ENCODE assay signal across 30 mouse cellular contexts in genomic region chr2:119190969-119191368, GRCm38 (mm10). TPM values are rescaled to one million over a fixed set of nuclear protein-coding genes. Genes with fewer than 3 reads are reported as not detected.
"Had no signal": no experiment of that assay in that cellular context is flagged by ENCODE, and none has a peak within 500 bp of the region (broad histone marks: within the 10 kb centered on the region; RNA-seq: fewer than 3 reads in every experiment).

No protein-coding gene starts in this region.

- H3K4me3 ChIP-seq: left cerebral cortex, adult 2 months; limb, embryonic 10.5 days; limb, embryonic 12.5 days; limb, embryonic 13.5 days; limb, embryonic 15.5 days; liver, embryonic 12.5 days; liver, embryonic 15.5 days; lung, embryonic 15.5 days; megakaryocyte, embryonic 14.5 days; midbrain, embryonic 10.5 days; midbrain, embryonic 12.5 days; midbrain, embryonic 13.5 days; midbrain, embryonic 15.5 days; myocyte; neural tube, embryonic 12.5 days; neural tube, embryonic 13.5 days had no signal

- H3K27ac ChIP-seq: left cerebral cortex, adult 2 months; limb, embryonic 10.5 days; limb, embryonic 12.5 days; limb, embryonic 13.5 days; limb, embryonic 15.5 days; liver, embryonic 12.5 days; liver, embryonic 14.5 days; liver, embryonic 15.5 days; lung, embryonic 15.5 days; macrophage; midbrain, embryonic 10.5 days; midbrain, embryonic 12.5 days; midbrain, embryonic 13.5 days; midbrain, embryonic 15.5 days; neural tube, embryonic 12.5 days; neural tube, embryonic 13.5 days had no signal

- H3K9ac ChIP-seq: limb, embryonic 12.5 days; limb, embryonic 13.5 days; limb, embryonic 15.5 days; liver, embryonic 12.5 days; liver, embryonic 14.5 days; liver, embryonic 15.5 days; liver, postnatal 0 days; lung, embryonic 14.5 days; lung, embryonic 15.5 days; midbrain, embryonic 12.5 days; midbrain, embryonic 13.5 days; midbrain, embryonic 15.5 days; neural tube, embryonic 12.5 days; neural tube, embryonic 13.5 days had no signal

- H3K9me3 ChIP-seq: limb, embryonic 10.5 days; limb, embryonic 12.5 days; limb, embryonic 13.5 days; limb, embryonic 15.5 days; liver, embryonic 12.5 days; liver, embryonic 15.5 days; lung, embryonic 15.5 days; megakaryocyte, embryonic 14.5 days; midbrain, embryonic 10.5 days; midbrain, embryonic 12.5 days; midbrain, embryonic 13.5 days; midbrain, embryonic 15.5 days; neural tube, embryonic 12.5 days; neural tube, embryonic 13.5 days had no signal

- ATAC-seq: liver, embryonic 12.5 days; liver, postnatal 0 days; midbrain, embryonic 13.5 days; midbrain, embryonic 15.5 days had no signal

- H3K27me3 ChIP-seq: limb, embryonic 12.5 days; limb, embryonic 13.5 days; limb, embryonic 15.5 days; liver, embryonic 12.5 days; liver, embryonic 15.5 days; lung, embryonic 15.5 days; megakaryocyte, embryonic 14.5 days; midbrain, embryonic 12.5 days; midbrain, embryonic 13.5 days; midbrain, embryonic 15.5 days; neural tube, embryonic 12.5 days; neural tube, embryonic 13.5 days had no signal

- H3K36me3 ChIP-seq: liver, embryonic 12.5 days; liver, embryonic 15.5 days; lung, embryonic 15.5 days; midbrain, embryonic 12.5 days; midbrain, embryonic 15.5 days; neural tube, embryonic 12.5 days had no signal

- H3K4me2 ChIP-seq: limb, embryonic 12.5 days; limb, embryonic 13.5 days; limb, embryonic 15.5 days; liver, embryonic 11.5 days; liver, embryonic 12.5 days; liver, embryonic 15.5 days; lung, embryonic 14.5 days; lung, embryonic 15.5 days; midbrain, embryonic 12.5 days; midbrain, embryonic 13.5 days; midbrain, embryonic 15.5 days; neural tube, embryonic 12.5 days; neural tube, embryonic 13.5 days had no signal

- DNase-seq: layer of hippocampus, postnatal 36 days; left cerebral cortex, postnatal 4 days; liver, postnatal 0 days; lung, adult 18-20 months; lung, adult 2 months; lung, embryonic 14.5 days; lung, postnatal 10 days; lung, postnatal 14 days; lung, postnatal 36 days; midbrain, embryonic 14.5 days had no signal

RNA-seq across cellular contexts. Expression of gene Gm14137, which starts 16.7 kb away (rescaled TPM):
- polyA plus RNA-seq: liver, adult 2 months; macrophage had no signal

RNA-seq across cellular contexts. Expression of gene Gchfr, which starts 23.4 kb away (rescaled TPM):
- polyA plus RNA-seq: macrophage had no signal
